Mouse (Mus musculus) lung, embryonic 15.5 days (tissue): ENCODE results near the gene Myo1a. TPM values are rescaled to one million over a fixed set of nuclear protein-coding genes. Genes with fewer than 3 reads are reported as not detected.

Experiments used
- ATAC-seq: fragments of 200-750 bp; cut with Nextera tagmentation; 2 replicates; pipeline ENCODE4 v1.8.0; 2017; ENCODE audit warnings: moderate number of reproducible peaks, borderline replicate concordance; ENCODE audit not compliant: low FRiP score, low TSS enrichment; ENCODE audit errors: extremely low read depth
- H3K27ac ChIP-seq: fragments of 300-500 bp; sonication (generic); 2 replicates; pipeline ENCODE4 v1.5.1; 2015; ENCODE audit warnings: moderate library complexity, mild to moderate bottlenecking, inconsistent platforms
- H3K27me3 ChIP-seq: fragments of 300-500 bp; sonication (generic); 2 replicates; pipeline ENCODE4 v1.6.1; 2015; ENCODE audit warnings: inconsistent platforms
- H3K36me3 ChIP-seq: fragments of 300-500 bp; sonication (generic); 2 replicates; pipeline ENCODE4 v1.6.1; 2015; ENCODE audit warnings: inconsistent platforms
- H3K4me1 ChIP-seq: fragments of 300-500 bp; sonication (generic); 2 replicates; pipeline ENCODE4 v1.6.1; 2015; ENCODE audit warnings: inconsistent platforms
- H3K4me2 ChIP-seq: fragments of 300-500 bp; sonication (generic); 2 replicates; pipeline ENCODE4 v1.6.1; 2015; ENCODE audit warnings: inconsistent platforms, mild to moderate bottlenecking, moderate library complexity
- H3K4me3 ChIP-seq: fragments of 300-500 bp; sonication (generic); 2 replicates; pipeline ENCODE4 v1.5.1; 2015; ENCODE audit warnings: mild to moderate bottlenecking, inconsistent platforms
- H3K9ac ChIP-seq: fragments of 300-500 bp; sonication (generic); 2 replicates; pipeline ENCODE4 v1.6.1; 2015; ENCODE audit warnings: inconsistent platforms
- H3K9me3 ChIP-seq: fragments of 300-500 bp; sonication (generic); 2 replicates; pipeline ENCODE4 v1.6.1; 2016; ENCODE audit warnings: inconsistent platforms
- WGBS: fragments of 180-500 bp; shearing (Covaris S2); methylation state at CpG from one replicate; pipeline ENCODE4 v1.1.7; 2015; 5-methylcytosine and 5-hydroxymethylcytosine counted together
- polyA plus RNA-seq: library from polyadenylated mRNA; unstranded; fragments of >200 nt; fragmentation: Nextera tagmentation; extraction: Ambion mirVana; gene quantifications from 2 replicates; pipeline ENCODE4 v1.2.1, GENCODE M21; 2015

The Myo1a gene
- polyA plus RNA-seq, 1 experiment from 2014 or later: 0.34 TPM

- peak; percentile 72 for ATAC-seq
- Histone ChIP-seq H3K27ac (peak within 1 kb of the TSS; percentile 100), H3K9ac (peak within 1 kb of the TSS; percentile 88), H3K4me3 (peak within 1 kb of the TSS; percentile 75), H3K4me1 (peaks cover 60% of the 10 kb centered on the region), H3K27me3 (no peaks in the 10 kb centered on the region), H3K36me3 (peaks cover 17% of the 10 kb centered on the region), H3K9me3 (no peaks in the 10 kb centered on the region), H3K4me2 (peak within 1 kb of the TSS; percentile 81)
- WGBS: under 1% methylated on average over 61 of the region's 73 CpGs
Measured at GRCm38 (mm10) chr10:127666501-127667268, 38.3 kb upstream of the Myo1a start, which contains the start of gene Nemp1. Gene Nemp1, plus strand, starts transcription at chr10:127666901.

- H3K4me1 ChIP-seq: peaks cover 52% of the 10 kb centered on the region
- no peaks in the 10 kb centered on the region for H3K27me3 ChIP-seq
- peak overlapping the region; percentile 81 for H3K4me2 ChIP-seq
- H3K9ac ChIP-seq: peak overlapping the region; percentile 88
- H3K9me3 ChIP-seq: no peaks in the 10 kb centered on the region
- WGBS: 1% methylated on average over 35 of the region's 35 CpGs
- H3K4me3 ChIP-seq: peak overlapping the region; percentile 75
- peaks cover 17% of the 10 kb centered on the region for H3K36me3 ChIP-seq
- peak overlapping the region; percentile 100 for H3K27ac ChIP-seq
- ATAC-seq: peak; percentile 76
Measured at GRCm38 (mm10) chr10:127667269-127668092, 37.5 kb upstream of the Myo1a start.

GRCm38 (mm10) chr10:127668093-127669050, 36.6 kb upstream of the Myo1a start, which contains the start of gene Nab2:
Gene Nab2, minus strand, starts transcription at chr10:127668568.
- peak within 1 kb of the TSS; percentile 75 for H3K4me3 ChIP-seq
- peak within 1 kb of the TSS; percentile 88 for H3K9ac ChIP-seq
- H3K4me2 ChIP-seq: peak within 1 kb of the TSS; percentile 81
- peak within 1 kb of the TSS; percentile 100 for H3K27ac ChIP-seq
- H3K36me3 ChIP-seq: peaks cover 11% of the 10 kb centered on the region
- peak; percentile 65 for ATAC-seq
- H3K27me3 ChIP-seq: no peaks in the 10 kb centered on the region
- peaks cover 44% of the 10 kb centered on the region for H3K4me1 ChIP-seq
- no peaks in the 10 kb centered on the region for H3K9me3 ChIP-seq
- under 1% methylated on average over 39 of the region's 40 CpGs for WGBS

GRCm38 (mm10) chr10:127669170-127669569, 35.8 kb upstream of the Myo1a start:
- H3K27me3 ChIP-seq: no peaks in the 10 kb centered on the region
- H3K36me3 ChIP-seq: peaks cover 5% of the 10 kb centered on the region; the same call in 1 of the 2 replicates
- H3K9me3 ChIP-seq: no peaks in the 10 kb centered on the region
- WGBS: 11% methylated on average over 7 of the region's 7 CpGs
- no peak for ATAC-seq
- H3K9ac ChIP-seq: no peak overlapping the region
- H3K4me1 ChIP-seq: peaks cover 36% of the 10 kb centered on the region
- H3K4me2 ChIP-seq: peak overlapping the region; percentile 81
- peak overlapping the region; percentile 75 for H3K4me3 ChIP-seq
- peak overlapping the region; percentile 100 for H3K27ac ChIP-seq

- H3K9me3 ChIP-seq: no peaks in the 10 kb centered on the region
- H3K4me1 ChIP-seq: peaks cover 28% of the 10 kb centered on the region
- H3K4me2 ChIP-seq: no peak overlapping the region
- no peak overlapping the region for H3K27ac ChIP-seq
- no peaks in the 10 kb centered on the region for H3K27me3 ChIP-seq
- no peak overlapping the region for H3K9ac ChIP-seq
- H3K4me3 ChIP-seq: no peak overlapping the region
- no peak for ATAC-seq
- H3K36me3 ChIP-seq: no peaks in the 10 kb centered on the region
- 86% methylated on average over 2 of the region's 2 CpGs for WGBS
Measured at GRCm38 (mm10) chr10:127670185-127670584, 34.8 kb upstream of the Myo1a start.

- ATAC-seq: no peak
- peaks cover 28% of the 10 kb centered on the region for H3K4me1 ChIP-seq
- no peaks in the 10 kb centered on the region for H3K36me3 ChIP-seq
- no peaks in the 10 kb centered on the region for H3K9me3 ChIP-seq
- no peak overlapping the region for H3K9ac ChIP-seq
- no peak overlapping the region for H3K4me3 ChIP-seq
- H3K27ac ChIP-seq: no peak overlapping the region
- H3K27me3 ChIP-seq: no peaks in the 10 kb centered on the region
- 37% methylated on average over 2 of the region's 2 CpGs for WGBS
- no peak overlapping the region for H3K4me2 ChIP-seq
Measured at GRCm38 (mm10) chr10:127671276-127671675, 33.7 kb upstream of the Myo1a start.

- no peaks in the 10 kb centered on the region for H3K9me3 ChIP-seq
Measured at GRCm38 (mm10) chr10:127674046-127674655, 30.8 kb upstream of the Myo1a start.

GRCm38 (mm10) chr10:127674794-127675522, 30.0 kb upstream of the Myo1a start:
- no peak overlapping the region for H3K9ac ChIP-seq
- WGBS: 79% methylated on average over 8 of the region's 8 CpGs
- H3K4me2 ChIP-seq: no peak overlapping the region

More at GRCm38 (mm10) chr10:127674046-127674655, 30.8 kb upstream of the Myo1a start:
- H3K4me1 ChIP-seq: peaks cover 30% of the 10 kb centered on the region
- H3K27me3 ChIP-seq: no peaks in the 10 kb centered on the region
- no peak for ATAC-seq
- H3K9ac ChIP-seq: no peak overlapping the region
- H3K27ac ChIP-seq: no peak overlapping the region
- WGBS: 90% methylated on average over 6 of the region's 6 CpGs
- no peaks in the 10 kb centered on the region for H3K36me3 ChIP-seq
- no peak overlapping the region for H3K4me3 ChIP-seq
- no peak overlapping the region for H3K4me2 ChIP-seq

GRCm38 (mm10) chr10:127675859-127676398, 29.0 kb upstream of the Myo1a start:
- peak overlapping the region; percentile 91 for H3K4me3 ChIP-seq
- H3K36me3 ChIP-seq: no peaks in the 10 kb centered on the region
- peak overlapping the region; percentile 96 for H3K4me2 ChIP-seq
- no peaks in the 10 kb centered on the region for H3K9me3 ChIP-seq
- peaks cover 20% of the 10 kb centered on the region for H3K4me1 ChIP-seq
- H3K9ac ChIP-seq: peak overlapping the region; percentile 38; the same call in 1 of the 2 replicates
- WGBS: 43% methylated on average over 5 of the region's 5 CpGs
- peak overlapping the region; percentile 79 for H3K27ac ChIP-seq
- H3K27me3 ChIP-seq: no peaks in the 10 kb centered on the region
- no peak for ATAC-seq

More at GRCm38 (mm10) chr10:127674794-127675522, 30.0 kb upstream of the Myo1a start:
- H3K27ac ChIP-seq: peak overlapping the region; percentile 44
- peaks cover 23% of the 10 kb centered on the region for H3K4me1 ChIP-seq
- H3K9me3 ChIP-seq: no peaks in the 10 kb centered on the region
- no peak overlapping the region for H3K4me3 ChIP-seq
- ATAC-seq: no peak; the same call in 1 of the 2 replicates
- no peaks in the 10 kb centered on the region for H3K27me3 ChIP-seq
- H3K36me3 ChIP-seq: no peaks in the 10 kb centered on the region
